Mouse (Mus musculus) E14TG2a.4 (cell line): ENCODE measurements around the gene Shank2.

Source experiments
- H3K27me3 ChIP-seq: 2 replicates; pipeline ENCODE4 v1.6.1; 2014; ENCODE audit warnings: low read length, control low read depth; ENCODE audit not compliant: insufficient read depth
- H3K36me3 ChIP-seq: 2 replicates; pipeline ENCODE4 v1.6.1; 2014; ENCODE audit warnings: low read length, control low read depth; ENCODE audit not compliant: insufficient read depth
- H3K4me1 ChIP-seq: replicated peaks from 2 replicates; pipeline ENCODE4 v1.6.1; 2014; ENCODE audit warnings: low read depth, low read length, control low read depth
- H3K4me3 ChIP-seq: replicated peaks from 2 replicates; pipeline ENCODE4 v1.5.1; 2014; ENCODE audit warnings: mild to moderate bottlenecking, low read length
- H3K9me3 ChIP-seq: 2 replicates; pipeline ENCODE4 v1.6.1; 2014; ENCODE audit warnings: low read length, control low read depth
- CTCF ChIP-seq: conservative IDR thresholded peaks from 2 replicates; pipeline ENCODE4 v1.5.1; 2014; ENCODE audit warnings: low read length
- NANOG ChIP-seq: IDR thresholded peaks from 2 replicates; pipeline ENCODE4 v1.6.1; 2014; ENCODE audit warnings: borderline replicate concordance, low read length, mixed read lengths
- POU5F1 ChIP-seq: IDR thresholded peaks from 2 replicates; pipeline ENCODE4 v1.6.1; 2014; ENCODE audit warnings: low read length, borderline replicate concordance

Gene Shank2

GRCm38 (mm10) chr7:144001628-144002027 lies at the start of gene Shank2:
Gene Shank2, plus strand, starts transcription at chr7:144001928.
- no peaks in the 10 kb centered on the region for H3K36me3 ChIP-seq
- no peak within 1 kb of the TSS for H3K4me3 ChIP-seq
- peaks cover 19% of the 10 kb centered on the region; the same call in 1 of the 2 replicates for H3K9me3 ChIP-seq
- peaks cover 14% of the 10 kb centered on the region for H3K27me3 ChIP-seq
- no peaks in the 10 kb centered on the region for H3K4me1 ChIP-seq
- TF ChIP-seq NANOG (no peak), POU5F1 (no peak), CTCF (no peak)

GRCm38 (mm10) chr7:143952130-143952529 lies 49.6 kb upstream of the Shank2 start:
- Histone ChIP-seq H3K9me3 (peaks cover 10% of the 10 kb centered on the region), H3K4me1 (no peaks in the 10 kb centered on the region; the same call in 1 of the 2 replicates), H3K27me3 (peaks cover 32% of the 10 kb centered on the region), H3K36me3 (no peaks in the 10 kb centered on the region), H3K4me3 (no peak overlapping the region)
- TF ChIP-seq POU5F1, result no peak
- TF ChIP-seq CTCF, result no peak
- TF ChIP-seq NANOG, result no peak

GRCm38 (mm10) chr7:143956575-143957295 lies 45.0 kb upstream of the Shank2 start:
- Histone ChIP-seq H3K9me3 (peaks cover 7% of the 10 kb centered on the region), H3K27me3 (peaks cover 21% of the 10 kb centered on the region), H3K36me3 (no peaks in the 10 kb centered on the region), H3K4me3 (no peak overlapping the region), H3K4me1 (peaks cover 4% of the 10 kb centered on the region; the same call in 1 of the 2 replicates)
- TF ChIP-seq POU5F1, result no peak
- TF ChIP-seq CTCF, result no peak
- no peak for TF ChIP-seq NANOG

GRCm38 (mm10) chr7:143958030-143958565 lies 43.6 kb upstream of the Shank2 start:
- peaks cover 15% of the 10 kb centered on the region for H3K27me3 ChIP-seq
- H3K9me3 ChIP-seq, result peaks cover 7% of the 10 kb centered on the region
- no peaks in the 10 kb centered on the region for H3K36me3 ChIP-seq
- H3K4me1 ChIP-seq, result peaks cover 4% of the 10 kb centered on the region; the same call in 1 of the 2 replicates
- no peak for TF ChIP-seq NANOG
- no peak for TF ChIP-seq POU5F1
- no peak for TF ChIP-seq CTCF
- no peak overlapping the region for H3K4me3 ChIP-seq

- Histone ChIP-seq H3K4me1 (no peaks in the 10 kb centered on the region), H3K36me3 (no peaks in the 10 kb centered on the region), H3K9me3 (peaks cover 7% of the 10 kb centered on the region), H3K4me3 (no peak overlapping the region), H3K27me3 (0 out of 2 replicates have a peak, but pooled peaks cover 4% of the 10 kb centered on the region)
- TF ChIP-seq POU5F1 (no peak), CTCF (peak; percentile 74), NANOG (no peak)
Measured at GRCm38 (mm10) chr7:143963813-143964212, 37.9 kb upstream of the Shank2 start.

GRCm38 (mm10) chr7:143966621-143967020 lies 35.1 kb upstream of the Shank2 start:
- TF ChIP-seq POU5F1, result no peak
- TF ChIP-seq NANOG, result no peak
- TF ChIP-seq CTCF, result no peak
- Histone ChIP-seq H3K4me3 (no peak overlapping the region), H3K36me3 (no peaks in the 10 kb centered on the region), H3K4me1 (no peaks in the 10 kb centered on the region), H3K9me3 (no peaks in the 10 kb centered on the region), H3K27me3 (peaks cover 16% of the 10 kb centered on the region; the same call in 1 of the 2 replicates)

GRCm38 (mm10) chr7:143977491-143977830 lies 24.3 kb upstream of the Shank2 start:
- Histone ChIP-seq H3K36me3 (no peaks in the 10 kb centered on the region), H3K27me3 (peaks cover 83% of the 10 kb centered on the region), H3K4me1 (peaks cover 41% of the 10 kb centered on the region), H3K4me3 (peak overlapping the region; percentile 86), H3K9me3 (no peaks in the 10 kb centered on the region)
- TF ChIP-seq NANOG, result no peak
- no peak for TF ChIP-seq POU5F1
- no peak for TF ChIP-seq CTCF

- no peak for TF ChIP-seq CTCF
- H3K36me3 ChIP-seq, result no peaks in the 10 kb centered on the region
- H3K4me3 ChIP-seq, result peak overlapping the region; percentile 86
- peaks cover 84% of the 10 kb centered on the region for H3K27me3 ChIP-seq
- no peaks in the 10 kb centered on the region for H3K9me3 ChIP-seq
- H3K4me1 ChIP-seq, result peaks cover 41% of the 10 kb centered on the region
Measured at GRCm38 (mm10) chr7:143977831-143978682, 23.7 kb upstream of the Shank2 start.
